Mouse (Mus musculus) fat pad, adult 2 months (tissue): ENCODE measurements around the gene Epn3.

ENCODE experiments used
- DNase-seq: peaks from one replicate; pipeline ENCODE4 v3.0.0-alpha.2; 2011; ENCODE audit warnings: low read depth, low spot score; ENCODE audit errors: extremely low read depth

Gene Epn3

GRCm38 (mm10) chr11:94471740-94472584 lies 27.8 kb downstream of the Epn3 start:
- DNase-seq: no peak

GRCm38 (mm10) chr11:94470391-94470790 lies 29.4 kb downstream of the Epn3 start:
- DNase-seq: no peak

GRCm38 (mm10) chr11:94469136-94470064 lies 30.4 kb downstream of the Epn3 start:
- DNase-seq: no peak

- DNase-seq: no peak
Measured at GRCm38 (mm10) chr11:94468582-94469064, 31.2 kb downstream of the Epn3 start.

- DNase-seq: no peak
Measured at GRCm38 (mm10) chr11:94466333-94466855, 33.4 kb downstream of the Epn3 start.

- no peak for DNase-seq
Measured at GRCm38 (mm10) chr11:94464170-94464569, 35.6 kb downstream of the Epn3 start.

- no peak for DNase-seq
Measured at GRCm38 (mm10) chr11:94461856-94462255, 37.9 kb downstream of the Epn3 start.

GRCm38 (mm10) chr11:94457001-94457400 lies 42.8 kb downstream of the Epn3 start:
- no peak for DNase-seq

- DNase-seq: no peak
Measured at GRCm38 (mm10) chr11:94456347-94456746, 43.4 kb downstream of the Epn3 start.

- DNase-seq: no peak
Measured at GRCm38 (mm10) chr11:94455161-94455820, 44.5 kb downstream of the Epn3 start.

- no peak for DNase-seq
Measured at GRCm38 (mm10) chr11:94454756-94455155, 45.0 kb downstream of the Epn3 start.

GRCm38 (mm10) chr11:94451091-94451773 lies 48.5 kb downstream of the Epn3 start:
- DNase-seq: no peak

- DNase-seq: no peak
Measured at GRCm38 (mm10) chr11:94449886-94450285, 49.9 kb downstream of the Epn3 start.

- no peak for DNase-seq
Measured at GRCm38 (mm10) chr11:94449239-94449638, 50.5 kb downstream of the Epn3 start.

- DNase-seq: no peak
Measured at GRCm38 (mm10) chr11:94447017-94447416, 52.8 kb downstream of the Epn3 start.

- DNase-seq: no peak
Measured at GRCm38 (mm10) chr11:94445300-94445699, 54.5 kb downstream of the Epn3 start.

GRCm38 (mm10) chr11:94444829-94445228 lies 54.9 kb downstream of the Epn3 start:
- DNase-seq: no peak

GRCm38 (mm10) chr11:94441752-94442151 lies 58.0 kb downstream of the Epn3 start:
- DNase-seq: no peak

- no peak for DNase-seq
Measured at GRCm38 (mm10) chr11:94441122-94441521, 58.7 kb downstream of the Epn3 start.

- DNase-seq: no peak
Measured at GRCm38 (mm10) chr11:94440421-94440820, 59.4 kb downstream of the Epn3 start.
